Mouse (Mus musculus): Measurements from ENCODE around the gene Katnal1.

The Katnal1 gene

GRCm38 (mm10) chr5:148929116-148929449, at the start of gene Katnal1:
Gene Katnal1, minus strand, starts transcription at chr5:148929320.
- DNase-seq (ENCODE audit: extremely low spot score, low spot score) = no peak

- no peak for DNase-seq (ENCODE audit: extremely low spot score, low spot score)
These were observed 49.5 kb upstream of the Katnal1 start for GRCm38 (mm10) chr5:148978458-148979165.

GRCm38 (mm10) chr5:148977698-148978457, 48.8 kb upstream of the Katnal1 start:
- DNase-seq (ENCODE audit: extremely low spot score, low spot score) = no peak

GRCm38 (mm10) chr5:148976876-148977275, 47.8 kb upstream of the Katnal1 start:
- DNase-seq (ENCODE audit: extremely low spot score, low spot score) = no peak

GRCm38 (mm10) chr5:148975035-148975434, 45.9 kb upstream of the Katnal1 start:
- DNase-seq (ENCODE audit: extremely low spot score, low spot score) = no peak

GRCm38 (mm10) chr5:148973019-148973668, 44.0 kb upstream of the Katnal1 start:
- DNase-seq (ENCODE audit: extremely low spot score, low spot score) = no peak

- no peak for DNase-seq (ENCODE audit: extremely low spot score, low spot score)
These were observed 43.0 kb upstream of the Katnal1 start for GRCm38 (mm10) chr5:148972167-148972566.

- no peak for DNase-seq (ENCODE audit: extremely low spot score, low spot score)
These were observed 40.5 kb upstream of the Katnal1 start for GRCm38 (mm10) chr5:148969648-148970047.

- DNase-seq (ENCODE audit: extremely low spot score, low spot score) = no peak
These were observed 39.9 kb upstream of the Katnal1 start for GRCm38 (mm10) chr5:148968958-148969576.

GRCm38 (mm10) chr5:148968179-148968578, 39.1 kb upstream of the Katnal1 start:
- DNase-seq (ENCODE audit: extremely low spot score, low spot score) = no peak

- DNase-seq (ENCODE audit: extremely low spot score, low spot score) = no peak
These were observed 37.3 kb upstream of the Katnal1 start for GRCm38 (mm10) chr5:148966395-148966794.

GRCm38 (mm10) chr5:148965691-148966333, 36.7 kb upstream of the Katnal1 start:
- no peak for DNase-seq (ENCODE audit: extremely low spot score, low spot score)

- DNase-seq (ENCODE audit: extremely low spot score, low spot score) = no peak
These were observed 36.0 kb upstream of the Katnal1 start for GRCm38 (mm10) chr5:148965089-148965591.

- no peak for DNase-seq (ENCODE audit: extremely low spot score, low spot score)
These were observed 35.1 kb upstream of the Katnal1 start for GRCm38 (mm10) chr5:148964251-148964650.

- no peak for DNase-seq (ENCODE audit: extremely low spot score, low spot score)
These were observed 31.1 kb upstream of the Katnal1 start for GRCm38 (mm10) chr5:148960211-148960610.

GRCm38 (mm10) chr5:148959068-148959990, 30.2 kb upstream of the Katnal1 start:
- peak; percentile 52 for DNase-seq (ENCODE audit: extremely low spot score, low spot score)

- no peak for DNase-seq (ENCODE audit: extremely low spot score, low spot score)
These were observed 29.2 kb upstream of the Katnal1 start for GRCm38 (mm10) chr5:148958355-148958754.

- DNase-seq (ENCODE audit: extremely low spot score, low spot score) = no peak
These were observed 27.9 kb upstream of the Katnal1 start for GRCm38 (mm10) chr5:148956898-148957535.

GRCm38 (mm10) chr5:148956091-148956490, 27.0 kb upstream of the Katnal1 start:
- DNase-seq (ENCODE audit: extremely low spot score, low spot score) = no peak

- no peak for DNase-seq (ENCODE audit: extremely low spot score, low spot score)
These were observed 26.5 kb upstream of the Katnal1 start for GRCm38 (mm10) chr5:148955575-148955974.
